ENCODE assay signal across 48 mouse cellular contexts in genomic region chr6:129577605-129578004, GRCm38 (mm10). TPM values are rescaled to one million over a fixed set of nuclear protein-coding genes. Genes with fewer than 3 reads are reported as not detected.
"Had no signal": no experiment of that assay in that cellular context is flagged by ENCODE, and none has a peak within 500 bp of the region (broad histone marks: within the 10 kb centered on the region; RNA-seq: fewer than 3 reads in every experiment).

Klre1 (plus strand) TSS chr6:129577905.

- H3K36me3 ChIP-seq: heart, embryonic 10.5 days; heart, embryonic 12.5 days; heart, embryonic 13.5 days; heart, embryonic 15.5 days; hindbrain, embryonic 10.5 days; hindbrain, embryonic 12.5 days; hindbrain, embryonic 13.5 days; hindbrain, embryonic 15.5 days; kidney, embryonic 15.5 days had no signal

- ATAC-seq: hindbrain, embryonic 16.5 days; hindbrain, postnatal 0 days; inflammation-experienced regulatory T-cells, adult 6 months; intestine, embryonic 16.5 days; intestine, postnatal 0 days had no signal

- H3K9me3 ChIP-seq: heart, embryonic 10.5 days; heart, embryonic 12.5 days; heart, embryonic 13.5 days; heart, embryonic 15.5 days; hindbrain, embryonic 10.5 days; hindbrain, embryonic 12.5 days; hindbrain, embryonic 13.5 days; hindbrain, embryonic 15.5 days; kidney, embryonic 15.5 days had no signal

- H3K9ac ChIP-seq: heart, embryonic 12.5 days; heart, embryonic 13.5 days; heart, embryonic 15.5 days; hindbrain, embryonic 12.5 days; hindbrain, embryonic 13.5 days; hindbrain, embryonic 14.5 days; hindbrain, embryonic 15.5 days; kidney, embryonic 15.5 days had no signal

- H3K27me3 ChIP-seq: heart, embryonic 12.5 days; heart, embryonic 13.5 days; heart, embryonic 15.5 days; hindbrain, embryonic 12.5 days; hindbrain, embryonic 13.5 days; hindbrain, embryonic 15.5 days; kidney, embryonic 15.5 days had no signal

- H3K4me3 ChIP-seq: heart, embryonic 10.5 days; heart, embryonic 12.5 days; heart, embryonic 13.5 days; heart, embryonic 15.5 days; hindbrain, embryonic 10.5 days; hindbrain, embryonic 12.5 days; hindbrain, embryonic 13.5 days; hindbrain, embryonic 15.5 days; kidney, embryonic 15.5 days; layer of hippocampus, adult 2 months had no signal

- H3K4me2 ChIP-seq: heart, embryonic 11.5 days; heart, embryonic 12.5 days; heart, embryonic 13.5 days; heart, embryonic 15.5 days; hindbrain, embryonic 12.5 days; hindbrain, embryonic 13.5 days; hindbrain, embryonic 14.5 days; hindbrain, embryonic 15.5 days; kidney, embryonic 15.5 days had no signal

- DNase-seq: heart, postnatal 10 days; heart, postnatal 14 days; heart, postnatal 36 days; heart, postnatal 4 days; kidney, adult 11 months; kidney, adult 18-20 months; kidney, adult 2 months; kidney, adult 8-10 months; kidney, adult 9 months; kidney, postnatal 10 days; kidney, postnatal 14 days; kidney, postnatal 25 days; kidney, postnatal 36 days; kidney, postnatal 4 days; layer of hippocampus, adult 9-11 months; layer of hippocampus, postnatal 36 days had no signal

- H3K27ac ChIP-seq: heart, embryonic 10.5 days; heart, embryonic 13.5 days; heart, embryonic 15.5 days; hindbrain, embryonic 10.5 days; hindbrain, embryonic 12.5 days; hindbrain, embryonic 13.5 days; hindbrain, embryonic 14.5 days; hindbrain, embryonic 15.5 days; hindbrain, postnatal 0 days; kidney, embryonic 15.5 days; kidney, postnatal 0 days; layer of hippocampus, adult 2 months had no signal

- H3K4me1 ChIP-seq: heart, embryonic 10.5 days; heart, embryonic 12.5 days; heart, embryonic 13.5 days; heart, embryonic 15.5 days; hindbrain, embryonic 10.5 days; hindbrain, embryonic 12.5 days; hindbrain, embryonic 13.5 days; hindbrain, embryonic 15.5 days; kidney, embryonic 15.5 days had no signal

RNA-seq across cellular contexts. Expression of gene Klre1, which starts in this region (rescaled TPM):
- total RNA-seq: heart, adult 8-10 months; heart, postnatal 10 days; heart, postnatal 14 days; heart, postnatal 25 days; heart, postnatal 36 days; heart, postnatal 4 days; hematopoietic stem cell, adult 5-6 weeks; hindbrain, postnatal 0 days; layer of hippocampus, adult 18-20 months; layer of hippocampus, adult 2 months; layer of hippocampus, adult 8-10 months; layer of hippocampus, postnatal 10 days; layer of hippocampus, postnatal 14 days; layer of hippocampus, postnatal 25 days; layer of hippocampus, postnatal 36 days had no signal
- polyA plus RNA-seq: heart, embryonic 10.5 days; heart, embryonic 11.5 days; heart, embryonic 12.5 days; heart, embryonic 13.5 days; heart, embryonic 14.5 days; heart, embryonic 15.5 days; heart, embryonic 16.5 days; heart, postnatal 0 days; hindbrain, embryonic 10.5 days; hindbrain, embryonic 12.5 days; hindbrain, embryonic 14.5 days; hindbrain, embryonic 16.5 days; intestine, embryonic 14.5 days; intestine, embryonic 16.5 days; intestine, postnatal 0 days; kidney, embryonic 14.5 days; kidney, embryonic 15.5 days; kidney, embryonic 16.5 days; kidney, postnatal 0 days had no signal
